Mouse (Mus musculus) limb, embryonic 14.5 days (tissue): ENCODE results near the gene Ctnnd1. TPM values are rescaled to one million over a fixed set of nuclear protein-coding genes. Genes with fewer than 3 reads are reported as not detected.

Experiments used
- ATAC-seq: fragments of 200-750 bp; cut with Nextera tagmentation; 2 replicates; pipeline ENCODE4 v1.8.0; 2017; ENCODE audit warnings: low read depth, moderate number of reproducible peaks, moderate TSS enrichment; ENCODE audit not compliant: low FRiP score
- DNase-seq: peaks from one replicate; pipeline ENCODE4 v3.0.0-alpha.2; 2015; ENCODE audit warnings: low spot score
- H3K27ac ChIP-seq: fragments of 300-500 bp; sonication (generic); replicated peaks from 2 replicates; pipeline ENCODE4 v1.5.1; 2014; ENCODE audit warnings: low read depth, mild to moderate bottlenecking, low read length, moderate library complexity, mixed read lengths
- H3K27me3 ChIP-seq: fragments of 300-500 bp; sonication (generic); 2 replicates; pipeline ENCODE4 v1.6.1; 2014; ENCODE audit warnings: low read length, mixed read lengths; ENCODE audit not compliant: control insufficient read depth, insufficient read depth
- H3K36me3 ChIP-seq: fragments of 300-500 bp; sonication (generic); 2 replicates; pipeline ENCODE4 v1.6.1; 2014; ENCODE audit warnings: mild to moderate bottlenecking, low read length, moderate library complexity, mixed read lengths; ENCODE audit not compliant: control insufficient read depth, insufficient read depth
- H3K4me1 ChIP-seq: fragments of 300-500 bp; sonication (generic); 2 replicates; pipeline ENCODE4 v1.6.1; 2014; ENCODE audit warnings: antibody characterized with exemption, low read length, mixed read lengths; ENCODE audit not compliant: control insufficient read depth, insufficient read depth
- H3K4me2 ChIP-seq: fragments of 300-500 bp; sonication (generic); replicated peaks from 2 replicates; pipeline ENCODE4 v1.6.1; 2014; ENCODE audit warnings: low read depth, mild to moderate bottlenecking, low read length, moderate library complexity; ENCODE audit not compliant: severe bottlenecking
- H3K4me3 ChIP-seq: fragments of 300-500 bp; sonication (generic); replicated peaks from 2 replicates; pipeline ENCODE4 v1.5.1; 2014; ENCODE audit warnings: low read length
- H3K9ac ChIP-seq: fragments of 300-500 bp; sonication (generic); 2 replicates; pipeline ENCODE4 v1.6.1; 2014; ENCODE audit warnings: mild to moderate bottlenecking, low read depth, low read length, moderate library complexity; ENCODE audit not compliant: severe bottlenecking
- H3K9me3 ChIP-seq: fragments of 300-500 bp; sonication (generic); 2 replicates; pipeline ENCODE4 v1.6.1; 2016; ENCODE audit warnings: low read length; ENCODE audit not compliant: control insufficient read depth
- POLR2A ChIP-seq: fragments of 200-500 bp; IDR thresholded peaks from 2 replicates; pipeline ENCODE4 v1.8.0; 2012; ENCODE audit warnings: inconsistent platforms, mild to moderate bottlenecking, moderate library complexity, borderline replicate concordance; ENCODE audit not compliant: insufficient read depth, insufficient read length; ENCODE audit errors: extremely low read depth
- WGBS: fragments of 180-500 bp; shearing (Covaris S2); extraction: QIAGEN DNeasy Blood & Tissue Kit; methylation state at CpG from one replicate; pipeline ENCODE4 v1.1.7; 2014; 5-methylcytosine and 5-hydroxymethylcytosine counted together
- polyA plus RNA-seq, 2 experiments: library from polyadenylated mRNA; depleted of rRNA in 1 of 2; stranded (reverse) in 1 of 2; unstranded in 1 of 2; fragments of >200 nt; fragmentation: Nextera tagmentation in 1 of 2; extraction: Ambion mirVana in 1 of 2; gene quantifications; 2 replicates each; pipeline versions ENCODE4 v1.2.1 to v1.2.3; 2012 to 2014

The Ctnnd1 gene
- polyA plus RNA-seq, 2 experiments = 46.0 to 85.0 TPM

GRCm38 (mm10) chr2:84640833-84641232 lies 9.7 kb downstream of the Ctnnd1 start:
- ATAC-seq (0 out of 2 replicates have a peak, but pooled peaks have one; percentile 25), DNase-seq (no peak)
- no peak overlapping the region for H3K9ac ChIP-seq
- H3K4me1 ChIP-seq = peaks cover 27% of the 10 kb centered on the region
- no peak overlapping the region for H3K27ac ChIP-seq
- H3K27me3 ChIP-seq = no peaks in the 10 kb centered on the region
- no peak for TF ChIP-seq POLR2A
- no peak overlapping the region for H3K4me3 ChIP-seq
- H3K9me3 ChIP-seq = no peaks in the 10 kb centered on the region
- no peaks in the 10 kb centered on the region for H3K36me3 ChIP-seq
- no peak overlapping the region for H3K4me2 ChIP-seq

GRCm38 (mm10) chr2:84638428-84639220 lies 11.9 kb downstream of the Ctnnd1 start:
- Histone ChIP-seq H3K9ac (no peak overlapping the region), H3K27ac (0 out of 2 replicates have a peak overlapping the region, but pooled peaks have one; percentile 26), H3K4me3 (no peak overlapping the region), H3K27me3 (no peaks in the 10 kb centered on the region), H3K36me3 (no peaks in the 10 kb centered on the region), H3K4me1 (peaks cover 45% of the 10 kb centered on the region), H3K9me3 (no peaks in the 10 kb centered on the region), H3K4me2 (no peak overlapping the region)
- TF ChIP-seq POLR2A = no peak
- ATAC-seq (no peak), DNase-seq (no peak)
- 56% methylated on average over 5 of the region's 5 CpGs for WGBS

GRCm38 (mm10) chr2:84637452-84638165 lies 13.0 kb downstream of the Ctnnd1 start:
- WGBS = 37% methylated on average over 6 of the region's 7 CpGs
- peak overlapping the region; percentile 8; the same call in 1 of the 2 replicates for H3K4me2 ChIP-seq
- H3K9ac ChIP-seq = no peak overlapping the region
- no peak for TF ChIP-seq POLR2A
- no peaks in the 10 kb centered on the region for H3K27me3 ChIP-seq
- no peak overlapping the region for H3K4me3 ChIP-seq
- no peaks in the 10 kb centered on the region for H3K9me3 ChIP-seq
- H3K36me3 ChIP-seq = no peaks in the 10 kb centered on the region
- peaks cover 50% of the 10 kb centered on the region for H3K4me1 ChIP-seq
- H3K27ac ChIP-seq = peak overlapping the region; percentile 85; the same call in 1 of the 2 replicates
- no peak for ATAC-seq
- peak; percentile 59 for DNase-seq

- Histone ChIP-seq H3K9ac (0 out of 2 replicates have a peak overlapping the region, but pooled peaks have one; percentile 21), H3K4me3 (no peak overlapping the region), H3K27me3 (no peaks in the 10 kb centered on the region), H3K27ac (peak overlapping the region; percentile 85), H3K36me3 (no peaks in the 10 kb centered on the region), H3K4me1 (peaks cover 50% of the 10 kb centered on the region), H3K9me3 (no peaks in the 10 kb centered on the region), H3K4me2 (peak overlapping the region; percentile 37)
- DNase-seq (no peak), ATAC-seq (no peak)
- WGBS = 27% methylated on average over 8 of the region's 8 CpGs
- TF ChIP-seq POLR2A = no peak
Measured at GRCm38 (mm10) chr2:84636231-84636741, 14.3 kb downstream of the Ctnnd1 start.

GRCm38 (mm10) chr2:84635611-84636010 lies 15.0 kb downstream of the Ctnnd1 start:
- DNase-seq (peak; percentile 93), ATAC-seq (peak; percentile 94)
- no peak overlapping the region for H3K9ac ChIP-seq
- no peaks in the 10 kb centered on the region for H3K36me3 ChIP-seq
- peaks cover 50% of the 10 kb centered on the region for H3K4me1 ChIP-seq
- no peaks in the 10 kb centered on the region for H3K9me3 ChIP-seq
- peak overlapping the region; percentile 37 for H3K4me2 ChIP-seq
- TF ChIP-seq POLR2A = no peak
- H3K27me3 ChIP-seq = no peaks in the 10 kb centered on the region
- whole genome bisulfite sequencing = 0% methylated on average over 2 of the region's 2 CpGs
- peak overlapping the region; percentile 85 for H3K27ac ChIP-seq
- H3K4me3 ChIP-seq = no peak overlapping the region
